Mouse (Mus musculus) gastrocnemius, postnatal 4 days (tissue): ENCODE data around the gene Pcp2. TPM values are rescaled to one million over a fixed set of nuclear protein-coding genes. Genes with fewer than 3 reads are reported as not detected.
"Not testable (repeated sequence)": the region's sequence is repeated elsewhere in the genome, so short reads cannot be mapped to it uniquely, and the experiment has no call there.

Experiments used
- DNase-seq, 2 experiments: peaks; one replicate each; pipeline ENCODE4 v3.0.0; 2021 to 2022; ENCODE audit warnings: low spot score in 2 of 2, mixed read lengths in 2 of 2
- total RNA-seq, 2 experiments: library from RNA; stranded (reverse); gene quantifications; 2 replicates each; pipeline ENCODE4 v1.2.3; 2021

The Pcp2 gene
- total RNA-seq, 2 experiments from 2014 or later: 0.65 TPM; not detected in 1

DNA sequence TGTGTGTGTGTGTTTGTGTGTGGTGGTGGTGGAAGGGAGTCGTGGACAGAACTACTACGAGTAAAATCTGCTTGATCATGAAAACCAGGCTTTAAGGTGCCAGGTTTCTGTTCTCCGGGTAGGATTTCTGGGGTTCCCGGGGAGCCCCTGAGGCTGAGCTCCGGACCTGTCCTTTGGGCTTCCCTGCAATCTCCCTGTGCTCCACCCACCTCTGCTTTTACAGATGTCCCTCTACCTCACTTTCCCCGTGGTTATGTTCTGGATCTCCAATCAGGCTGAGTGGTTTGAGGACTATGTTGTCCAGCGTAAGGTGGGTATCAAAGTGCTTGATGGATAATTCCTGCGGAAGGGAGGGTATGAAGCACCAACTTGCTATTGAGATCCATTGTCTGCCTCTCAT, 3.2 kb downstream of the Pcp2 start:
- DNase-seq: no peak

GRCm38 (mm10) chr8:3621199-3621970, 4.0 kb downstream of the Pcp2 start, which contains the start of the genes Xab2 and Pet100:
TSS of gene Xab2 (minus strand) at chr8:3621316.
TSS of gene Pet100 (plus strand) at chr8:3621548.
- peak; percentile 90 to 98 for DNase-seq

DNA sequence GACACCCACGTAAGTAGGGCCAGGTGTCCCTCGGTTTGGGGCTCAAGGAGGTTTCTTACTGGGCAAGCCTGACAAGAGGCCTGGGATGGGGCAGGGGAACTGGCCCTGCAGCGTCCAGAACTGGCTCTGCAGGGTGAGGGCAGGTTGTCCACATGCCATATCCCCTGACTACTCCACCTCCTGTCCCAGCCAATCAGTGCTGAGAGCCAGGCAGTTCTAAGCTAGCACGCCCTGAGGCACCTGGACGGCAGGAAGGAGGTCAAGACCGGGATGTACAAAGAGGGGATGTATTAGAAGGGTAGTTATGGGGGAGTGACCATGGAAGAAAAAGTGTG, 15.6 kb downstream of the Pcp2 start:
- no peak for DNase-seq

DNA sequence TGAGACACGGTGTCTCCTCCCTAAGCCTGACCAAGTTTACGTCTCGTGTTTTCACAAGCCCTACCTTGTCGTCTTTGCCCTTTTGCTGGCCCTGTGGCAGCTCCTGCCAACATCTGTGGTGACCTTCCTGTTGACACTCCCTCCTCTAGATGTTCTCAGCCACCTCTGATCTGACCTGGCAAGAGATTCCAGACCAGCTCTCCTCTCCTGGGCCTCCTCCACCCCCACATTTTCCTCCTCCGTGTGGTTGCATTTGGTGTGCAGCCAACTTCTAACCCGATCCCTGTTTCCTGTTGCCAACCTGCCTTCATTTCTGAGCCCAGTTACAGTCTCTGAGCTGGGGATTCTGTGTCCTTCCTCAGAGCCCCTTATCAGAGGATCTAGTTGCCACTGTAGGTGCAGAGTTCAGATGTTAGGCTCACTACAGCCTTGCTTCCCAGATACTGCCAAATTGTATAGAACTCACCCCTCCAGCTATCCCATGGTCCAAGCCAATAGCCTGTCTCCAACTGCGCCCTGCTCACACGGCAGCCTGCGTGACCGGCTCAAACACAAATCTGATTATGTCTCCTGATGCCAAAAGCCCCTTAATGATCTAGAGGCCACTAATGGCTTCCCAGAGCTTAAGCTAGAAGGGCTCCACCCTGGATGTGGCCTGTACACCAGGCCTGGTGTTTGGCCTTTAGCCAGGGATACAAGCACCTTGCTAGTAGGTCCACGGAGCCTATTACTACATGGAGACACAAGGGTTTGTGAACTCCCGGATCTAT, 16.1 kb downstream of the Pcp2 start:
- DNase-seq: no peak

DNA sequence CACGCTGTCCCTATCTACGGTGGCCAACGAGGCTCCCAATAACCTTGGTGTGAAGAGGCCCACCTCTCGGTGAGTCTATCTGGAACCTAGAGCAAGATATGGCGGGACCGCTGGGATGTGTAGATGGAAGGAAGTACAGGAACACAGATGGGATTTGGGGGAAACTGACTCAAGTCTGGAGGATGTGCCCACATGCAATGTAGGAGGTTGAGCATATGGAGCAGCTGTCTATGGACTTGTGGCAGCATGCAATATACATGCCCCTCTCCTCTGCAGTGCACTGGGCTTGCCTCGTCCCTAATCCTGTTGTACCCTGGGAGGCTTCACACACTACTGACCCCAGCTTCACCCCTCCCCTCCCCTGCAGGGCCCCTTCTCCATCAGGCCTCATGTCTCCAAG, 17.5 kb downstream of the Pcp2 start:
- no peak for DNase-seq

- DNase-seq: no peak
These were observed 18.8 kb downstream of the Pcp2 start for GRCm38 (mm10) chr8:3606593-3606992.

DNA sequence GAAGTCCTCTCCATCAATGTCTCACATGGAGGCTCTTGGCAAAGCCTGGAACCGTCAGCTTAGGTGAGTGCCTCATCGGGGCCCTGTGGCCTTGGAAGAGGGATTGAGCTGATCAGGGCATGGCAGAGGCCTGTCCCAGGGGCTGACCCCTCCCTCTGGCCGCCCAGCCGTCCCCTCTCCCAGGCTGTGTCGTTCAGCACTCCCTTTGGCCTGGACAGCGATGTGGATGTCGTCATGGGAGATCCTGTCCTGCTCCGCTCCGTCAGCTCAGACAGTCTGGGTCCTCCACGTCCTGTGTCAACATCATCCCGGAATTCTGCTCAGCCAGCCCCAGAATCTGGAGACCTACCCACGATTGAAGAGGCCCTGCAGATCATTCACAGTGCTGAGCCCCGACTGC, 21.9 kb downstream of the Pcp2 start:
- DNase-seq: no peak

DNA sequence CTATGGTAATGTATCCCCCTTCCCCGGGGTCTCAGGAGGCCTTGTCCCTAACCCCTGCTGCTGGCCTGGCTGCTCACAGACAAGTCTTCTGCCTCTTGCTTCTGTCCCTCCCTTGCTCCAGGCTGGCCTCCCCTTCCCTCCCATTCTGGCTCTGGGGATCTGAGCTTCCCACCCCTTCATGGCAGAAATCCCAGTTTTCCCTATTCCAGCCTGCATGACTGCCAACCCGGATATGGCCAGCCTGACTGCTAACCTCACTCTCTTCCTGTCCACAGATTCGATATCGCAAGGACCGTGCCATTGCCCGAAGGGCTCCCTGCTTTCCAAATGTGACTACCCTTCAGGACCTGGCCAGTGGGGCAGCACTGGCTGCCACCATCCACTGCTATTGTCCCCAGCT, 24.9 kb downstream of the Pcp2 start:
- DNase-seq: peak in 1 of 2 experiments; percentile 55

DNA sequence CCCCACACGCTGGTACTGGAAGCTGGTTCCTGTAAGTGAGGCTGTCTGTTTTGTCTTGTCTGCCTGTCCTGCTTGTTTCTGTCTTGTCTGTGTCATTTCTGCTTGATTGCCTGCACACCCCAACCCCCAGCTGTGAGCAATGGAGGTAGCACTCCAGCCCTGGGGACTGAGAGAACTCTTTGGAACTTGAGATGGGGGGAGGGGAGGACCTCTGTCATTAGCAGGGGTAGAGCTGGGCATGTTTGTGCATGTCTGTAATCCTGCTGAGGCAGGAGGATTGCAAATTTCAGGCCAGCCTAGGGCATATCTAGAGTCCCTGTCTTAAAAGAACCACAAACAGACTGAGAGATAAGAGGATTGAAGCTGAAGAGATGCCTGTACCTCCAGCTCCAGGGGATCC, 26.1 kb downstream of the Pcp2 start:
- no peak for DNase-seq

GRCm38 (mm10) chr8:3598054-3598453, 27.3 kb downstream of the Pcp2 start:
- DNase-seq: no peak

- DNase-seq: no peak
These were observed 30.9 kb downstream of the Pcp2 start for GRCm38 (mm10) chr8:3594466-3594865.

DNA sequence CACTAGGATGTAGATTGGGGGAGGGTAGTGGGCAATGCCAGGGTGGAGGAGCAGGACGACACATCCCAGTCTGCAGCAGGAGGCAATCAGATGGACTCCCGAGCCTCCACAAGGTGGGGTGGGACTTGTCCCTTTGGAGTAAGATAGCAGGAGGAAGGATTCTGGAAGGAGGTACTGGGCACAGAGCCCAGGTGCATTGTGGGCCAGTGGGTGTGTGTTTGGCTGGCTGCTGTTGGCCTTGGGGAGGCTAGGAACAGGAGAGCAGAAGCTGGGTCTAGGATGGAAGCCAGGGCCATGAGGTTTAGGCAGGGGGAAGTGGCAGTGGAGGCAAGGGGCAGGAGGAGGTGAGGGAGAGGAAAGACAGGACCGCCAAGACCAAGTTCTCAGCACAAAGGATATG, 31.9 kb downstream of the Pcp2 start:
- no peak for DNase-seq

GRCm38 (mm10) chr8:3588258-3588633, 37.1 kb downstream of the Pcp2 start:
- no peak for DNase-seq

DNA sequence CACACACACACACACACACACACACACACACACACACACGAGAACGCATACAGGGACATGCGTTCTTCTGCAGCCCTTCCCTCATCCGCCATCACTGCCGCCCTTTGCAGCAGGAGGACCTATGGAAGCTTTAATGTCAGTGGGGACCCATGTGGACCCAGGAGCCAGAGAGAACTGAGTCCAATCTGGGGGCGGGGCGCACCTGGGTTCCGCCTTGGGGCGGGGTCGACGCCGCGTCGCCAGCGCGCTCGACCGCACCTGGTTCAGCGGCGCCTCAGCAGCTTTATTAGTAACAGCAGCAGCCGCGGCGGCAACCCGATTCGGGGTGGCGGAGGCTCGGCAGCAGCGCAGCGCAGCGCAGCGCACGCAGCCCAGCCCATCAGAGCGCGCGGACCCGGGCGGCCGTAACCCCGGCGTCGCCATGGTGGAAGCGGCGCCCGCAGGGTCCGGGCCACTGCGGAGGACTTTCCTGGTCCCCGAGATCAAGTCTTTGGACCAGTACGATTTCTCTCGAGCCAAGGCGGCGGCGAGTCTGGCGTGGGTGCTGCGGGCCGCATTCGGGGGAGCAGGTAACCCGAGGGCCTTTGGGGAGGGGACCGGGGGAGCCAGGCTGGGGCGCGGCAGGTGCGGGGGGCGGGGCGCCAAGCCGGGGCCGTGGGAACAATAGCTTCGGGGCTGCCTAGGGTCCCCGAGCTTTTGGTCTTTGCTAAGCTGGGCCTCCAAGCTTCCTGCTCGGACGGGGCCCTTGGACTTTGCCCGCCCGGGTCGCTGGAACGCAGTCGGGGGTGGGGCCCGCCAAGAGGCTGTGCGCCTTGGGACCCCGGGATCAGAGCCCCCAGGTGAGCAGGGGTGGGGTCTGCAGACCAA, 37.7 kb downstream of the Pcp2 start:
- no peak for DNase-seq

DNA sequence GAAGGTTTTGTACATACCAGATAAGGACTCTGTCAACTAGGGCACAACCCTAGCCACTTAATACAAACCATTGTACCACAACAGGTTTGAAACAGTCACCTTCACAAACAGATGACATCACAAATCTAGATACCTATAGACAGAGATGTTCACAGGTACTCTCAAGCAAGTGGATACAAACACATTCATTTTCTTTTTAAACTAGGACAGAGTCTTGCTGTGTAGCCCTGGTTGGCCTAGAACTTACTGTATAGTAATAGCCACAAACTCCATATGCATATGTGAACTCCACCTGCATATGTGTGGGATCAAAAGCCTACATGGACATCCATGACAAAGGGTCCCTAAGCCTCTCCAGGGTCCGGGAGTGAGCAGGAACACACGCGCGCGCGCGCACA, 38.4 kb downstream of the Pcp2 start, which contains the start of gene Camsap3:
Camsap3 (plus strand) TSS at position 301 of the 398 bp plus-strand sequence.
- no peak for DNase-seq

- no peak for DNase-seq
These were observed 38.9 kb downstream of the Pcp2 start for GRCm38 (mm10) chr8:3586452-3586851.

DNA sequence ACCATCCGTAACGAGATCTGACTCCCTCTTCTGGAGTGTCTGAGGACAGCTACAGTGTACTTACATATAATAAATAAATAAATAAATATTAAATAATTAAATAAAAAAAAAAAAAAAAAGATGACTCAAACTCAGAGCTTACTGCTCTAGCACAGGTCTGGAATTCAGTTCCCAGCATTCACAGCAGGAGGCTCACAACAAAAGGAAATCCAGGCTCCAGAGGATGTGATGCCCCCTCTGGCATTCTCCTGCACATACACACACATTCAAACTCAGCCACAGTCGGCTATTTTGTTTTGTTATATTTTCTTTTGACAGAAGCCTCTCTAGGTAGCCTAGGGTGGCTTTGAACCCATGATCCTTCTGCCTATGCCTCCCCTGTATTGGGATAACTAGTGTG, 43.4 kb downstream of the Pcp2 start:
- DNase-seq: not testable (repeated sequence)

GRCm38 (mm10) chr8:3579390-3580364, 45.7 kb downstream of the Pcp2 start:
- no peak for DNase-seq

DNA sequence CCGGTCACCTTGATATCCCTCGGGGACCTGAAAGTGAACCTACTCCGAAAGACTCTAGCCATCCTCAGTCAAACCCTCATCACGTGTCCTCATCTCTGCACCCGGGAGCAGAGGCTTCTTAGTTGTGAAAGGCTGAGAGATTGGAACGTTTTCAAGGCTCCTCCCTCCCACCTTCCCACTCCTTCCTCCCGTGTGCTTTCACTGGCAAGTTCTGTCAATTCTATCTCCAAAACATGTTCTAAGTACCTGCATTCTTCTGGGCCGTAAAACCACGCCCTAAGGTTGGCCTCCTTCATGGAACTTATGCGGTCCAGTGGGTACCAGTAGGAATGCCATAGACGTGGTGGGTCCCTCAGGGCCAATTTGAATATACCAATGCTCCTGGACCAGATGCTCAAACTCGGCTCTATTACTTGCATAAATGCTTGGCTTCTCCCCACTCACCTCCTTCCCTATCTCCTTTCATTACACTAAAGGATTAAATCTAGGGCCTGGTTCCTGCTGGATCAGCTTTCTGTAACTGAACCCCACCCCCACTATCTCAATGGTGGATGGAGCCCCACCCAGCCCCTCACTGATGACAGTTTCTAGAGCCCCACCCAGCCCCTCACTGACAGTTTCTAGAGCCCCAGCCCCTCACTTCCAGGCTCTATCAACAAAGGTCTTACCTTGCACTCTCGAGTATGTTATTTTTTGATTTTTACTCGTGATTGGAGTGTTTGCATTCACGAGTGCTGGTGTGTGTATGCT, 49.0 kb downstream of the Pcp2 start:
- no peak for DNase-seq

- no peak for DNase-seq
These were observed 50.8 kb downstream of the Pcp2 start for GRCm38 (mm10) chr8:3574546-3574945.
